Mouse (Mus musculus) CD4-positive, CD25-positive, alpha-beta regulatory T cell, adult 4 months (primary cell): ENCODE results near the gene Hdac10. TPM values are rescaled to one million over a fixed set of nuclear protein-coding genes. Genes with fewer than 3 reads are reported as not detected.

Source experiments
- ATAC-seq: one replicate; pipeline ENCODE4 v1.8.0; 2017
- polyA plus RNA-seq, 2 experiments: library from polyadenylated mRNA; unstranded; fragments of 100-300 nt; shearing (Covaris generic); gene quantifications; one replicate each; pipeline ENCODE4 v1.2.1; 2017

Gene Hdac10
- polyA plus RNA-seq, result 10 to 100 TPM; 34.9 to 63.5 TPM

DNA sequence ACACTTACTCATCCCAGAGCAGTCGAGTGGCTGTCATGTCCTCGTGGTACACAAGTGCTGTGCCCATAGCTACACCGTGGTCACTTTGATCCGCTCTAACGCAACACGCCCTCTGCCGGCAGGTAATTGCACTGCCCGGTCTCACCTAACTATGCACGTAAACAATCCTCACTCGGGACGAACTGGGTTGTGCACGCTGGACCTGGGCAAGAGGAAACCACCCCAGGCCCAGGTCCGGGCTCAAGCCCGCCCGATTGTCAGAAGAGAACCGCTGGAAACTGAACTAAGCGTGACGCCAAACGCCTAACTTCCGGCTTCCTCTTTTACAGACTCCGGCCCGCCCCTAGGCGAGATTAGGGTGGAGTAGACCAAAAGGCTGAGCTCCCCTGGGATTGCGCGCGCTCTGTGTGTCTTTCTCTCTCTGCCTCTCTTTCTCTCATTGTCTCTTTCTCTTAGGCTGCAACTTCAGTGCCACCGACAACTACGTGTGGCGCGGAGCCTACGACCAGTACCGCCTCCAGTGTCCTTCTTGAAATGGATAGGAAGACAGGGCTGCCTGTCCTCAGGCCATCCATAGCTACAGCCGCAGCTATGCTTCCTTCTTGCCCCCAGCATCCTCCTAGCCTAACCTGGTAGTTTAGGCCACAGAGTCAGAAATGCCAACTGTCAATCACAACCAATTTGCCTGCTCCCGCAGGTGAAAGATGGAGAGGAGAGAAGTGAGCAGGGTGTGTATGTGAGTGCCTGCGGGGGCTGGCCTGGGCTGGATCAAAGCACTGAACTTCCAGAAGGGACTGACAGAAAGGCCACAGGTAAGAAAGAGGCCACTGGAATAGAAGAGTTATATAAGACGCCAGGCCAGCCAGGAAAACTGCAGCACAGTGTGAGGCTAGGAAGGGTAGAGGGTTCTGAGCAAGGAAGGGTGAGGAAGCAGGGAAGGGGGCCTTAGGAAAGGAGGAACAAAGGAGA is at the start of gene Hdac10:
TSS of gene Hdac10 (minus strand) at position 319 of the 969 bp plus-strand sequence.
- ATAC-seq, result peak; percentile 83

DNA sequence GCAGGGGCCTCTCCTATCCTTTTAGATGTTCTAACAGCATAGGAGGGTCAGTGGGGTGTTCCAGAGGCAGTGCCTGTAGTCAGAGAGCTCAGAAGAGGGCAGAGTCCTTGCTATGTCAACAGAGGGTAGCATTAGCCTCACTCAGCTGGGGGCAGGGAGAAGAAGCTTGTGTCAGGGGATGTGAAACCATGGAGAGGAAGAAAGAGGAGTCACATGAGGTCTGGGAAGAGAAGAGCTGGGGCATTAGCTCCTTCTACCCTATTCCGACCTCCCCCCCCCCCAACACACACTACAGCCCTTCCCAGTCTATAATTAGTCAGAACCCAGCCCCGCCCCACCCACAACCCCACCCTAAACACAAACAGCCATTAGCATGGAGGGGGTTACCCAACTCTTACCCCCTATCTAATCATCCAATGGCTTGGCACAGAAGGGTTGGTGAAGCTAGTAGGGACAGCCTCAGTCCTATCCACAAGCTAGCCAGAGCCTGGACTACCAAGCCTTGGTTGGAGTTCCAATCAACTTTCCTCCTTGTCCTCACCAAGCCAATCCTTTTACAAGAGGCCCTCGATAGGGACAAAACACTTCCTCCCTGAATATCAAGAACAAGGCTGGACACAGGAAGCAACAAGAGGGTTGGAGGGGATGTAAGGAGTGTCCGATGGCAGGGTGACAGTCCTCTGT is 49.2 kb upstream of the Hdac10 start:
- no peak for ATAC-seq

DNA sequence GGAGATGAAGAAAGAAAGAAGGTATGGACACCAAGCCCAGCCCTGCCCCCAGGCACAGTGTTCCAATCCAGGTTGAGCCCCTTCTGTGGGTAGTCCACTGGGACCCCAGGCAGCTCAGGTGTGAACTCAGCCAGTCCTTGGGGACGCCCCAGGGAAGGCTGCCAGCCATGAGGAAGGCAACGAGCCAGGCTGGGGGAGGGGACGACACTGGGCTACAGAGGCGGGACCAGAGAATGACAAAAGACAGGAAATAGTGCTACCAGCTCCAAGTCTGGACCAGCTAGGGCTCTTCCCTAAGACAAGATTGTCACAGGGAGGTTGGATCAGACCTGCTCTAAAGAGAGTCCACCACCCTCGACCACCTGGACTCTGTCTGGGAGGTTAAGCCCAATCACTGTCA is 48.6 kb upstream of the Hdac10 start:
- no peak for ATAC-seq

DNA sequence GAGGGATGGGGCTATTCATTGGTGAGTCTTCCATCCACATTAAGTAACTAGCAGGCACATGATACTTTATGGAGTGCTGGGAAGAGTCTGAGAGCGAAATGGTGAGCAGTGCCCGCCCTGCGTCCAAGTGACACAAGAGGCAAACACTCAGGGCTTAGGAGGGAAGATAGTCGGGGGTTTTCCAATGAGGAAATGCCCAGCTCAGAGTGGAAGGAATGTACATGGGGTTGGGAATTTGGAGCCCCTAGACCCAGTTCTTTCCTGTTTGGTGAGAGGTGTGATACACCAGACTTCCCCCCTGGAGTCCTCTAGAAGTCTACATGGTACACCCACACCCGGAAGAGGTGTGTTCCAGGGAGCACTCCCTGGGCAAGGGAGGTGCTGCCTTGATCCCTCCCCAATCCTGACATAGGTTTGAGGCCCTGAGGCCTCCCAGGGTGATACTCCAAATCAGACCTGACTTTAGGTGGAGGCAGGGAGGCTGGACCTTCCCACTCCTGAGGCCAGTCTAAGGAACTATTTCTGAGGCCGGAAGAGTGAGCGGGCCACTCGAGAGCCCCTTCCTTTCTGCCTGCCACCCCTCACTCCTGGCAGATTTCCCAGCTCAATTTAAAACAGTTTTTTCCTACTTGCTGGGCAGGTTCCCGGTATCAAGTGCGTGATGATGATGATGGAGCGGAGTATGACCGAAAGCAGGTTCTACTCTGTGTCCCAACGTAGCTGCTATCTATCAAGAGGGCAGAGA is 47.1 kb upstream of the Hdac10 start:
- no peak for ATAC-seq

DNA sequence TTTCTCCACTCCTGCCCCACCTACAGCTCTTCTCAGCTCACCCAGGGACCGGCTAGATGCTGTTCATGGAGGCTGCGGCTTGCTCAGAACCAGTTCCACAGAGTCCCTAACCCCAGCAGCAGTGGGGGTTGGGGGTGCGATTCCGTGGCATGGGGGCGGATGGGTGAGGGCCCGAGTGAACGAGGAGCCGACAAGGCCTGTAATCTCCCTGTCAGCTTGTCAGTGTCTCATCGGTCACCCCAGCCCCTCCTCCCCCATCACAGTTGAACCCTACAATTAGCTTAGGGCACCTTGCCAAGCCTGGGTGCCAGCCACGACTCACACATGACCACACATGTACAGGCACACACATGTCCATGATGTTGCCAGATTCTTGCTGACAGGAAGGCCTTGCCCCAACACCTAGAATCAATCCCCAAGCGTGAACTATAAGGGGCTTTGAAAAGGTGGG is 46.4 kb upstream of the Hdac10 start:
- ATAC-seq, result no peak

DNA sequence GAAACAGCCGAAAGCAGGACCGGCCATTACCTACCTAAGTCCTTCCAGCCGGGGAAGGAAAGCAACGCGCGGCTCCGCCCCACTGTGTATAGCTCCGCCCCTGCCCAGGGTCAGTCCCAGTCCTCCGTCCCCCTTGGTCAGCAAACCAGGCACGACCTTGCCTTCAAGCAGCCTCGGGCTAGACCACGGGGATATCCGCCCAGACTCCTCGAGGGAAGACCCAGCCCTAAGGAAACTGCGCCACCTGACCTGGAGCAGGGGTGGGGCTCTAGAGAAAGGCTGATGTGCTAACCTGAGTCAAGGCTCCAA is 45.4 kb upstream of the Hdac10 start:
- ATAC-seq, result no peak

DNA sequence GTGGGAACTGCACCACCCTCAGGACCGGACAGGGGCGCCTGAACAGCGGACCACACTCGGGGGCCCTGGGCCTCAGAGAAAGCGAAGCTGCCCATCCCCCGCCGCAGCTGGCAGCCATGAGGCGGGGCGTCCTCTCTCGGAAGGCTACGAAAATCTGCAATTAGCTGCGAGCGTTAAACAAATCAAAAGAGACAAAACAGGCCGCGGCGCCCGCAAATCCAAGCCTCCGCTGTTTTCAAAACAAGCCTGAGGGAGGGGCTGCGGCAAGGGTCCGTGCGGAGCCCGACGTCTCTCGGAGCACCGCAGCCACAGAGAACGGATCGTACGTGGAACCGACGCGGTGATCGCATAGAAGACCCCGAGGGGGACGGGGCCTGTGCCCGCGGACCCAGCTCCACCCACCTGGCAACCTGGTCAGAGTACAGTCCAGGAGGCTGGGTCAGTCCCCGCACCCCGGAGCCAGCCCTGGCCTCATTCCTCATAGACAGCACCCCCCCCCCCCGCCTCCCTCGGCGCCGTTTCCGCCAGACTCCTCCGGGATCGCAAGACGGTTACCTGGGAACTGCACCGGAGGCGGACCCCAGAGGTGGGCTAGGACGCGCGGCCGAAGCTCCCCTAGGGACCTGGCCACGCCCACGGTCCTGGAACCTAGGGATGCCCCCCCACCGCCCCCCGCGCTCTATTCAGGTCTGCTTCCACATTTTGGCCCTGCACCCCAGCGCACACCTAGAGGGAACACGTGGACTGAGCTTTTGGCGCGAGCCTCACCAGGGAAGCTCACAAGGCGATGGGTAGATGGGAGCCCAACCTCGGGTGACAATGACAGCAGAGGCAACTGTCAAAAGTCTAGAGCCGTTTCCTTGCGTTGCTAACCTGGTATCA is 44.8 kb upstream of the Hdac10 start:
- ATAC-seq, result peak; percentile 70

DNA sequence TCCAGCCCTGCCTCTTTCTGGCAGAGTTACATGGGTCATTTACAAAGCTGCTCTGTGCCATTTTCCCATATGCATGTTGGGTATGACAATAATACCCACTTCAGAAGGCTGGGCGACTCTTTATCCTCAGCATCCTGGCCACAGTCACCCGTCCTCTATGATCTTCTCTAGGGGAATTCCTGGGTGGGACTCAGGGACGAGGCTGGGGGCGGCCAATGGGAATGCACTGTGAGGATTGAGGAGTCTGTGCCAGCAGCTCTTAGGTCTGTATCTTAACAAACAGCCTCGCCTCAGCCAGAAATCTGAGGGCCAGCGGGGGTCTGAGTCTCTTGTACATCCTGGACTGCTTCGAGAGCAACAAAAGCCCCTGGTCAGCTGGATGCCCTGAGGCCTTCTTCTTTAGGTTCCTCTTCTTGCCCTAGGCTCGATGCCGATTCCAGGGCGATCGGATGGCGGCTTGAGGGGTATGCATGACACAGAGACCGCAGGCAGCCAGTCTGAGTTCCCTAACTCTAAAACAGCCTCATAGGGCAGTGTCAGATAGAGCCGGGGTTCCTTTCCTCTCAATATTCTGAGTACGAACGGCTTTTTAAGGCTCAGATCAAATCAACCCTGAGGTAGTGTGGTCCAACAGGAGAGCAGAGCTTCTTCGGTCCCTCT is 43.9 kb upstream of the Hdac10 start:
- peak; percentile 18 for ATAC-seq

DNA sequence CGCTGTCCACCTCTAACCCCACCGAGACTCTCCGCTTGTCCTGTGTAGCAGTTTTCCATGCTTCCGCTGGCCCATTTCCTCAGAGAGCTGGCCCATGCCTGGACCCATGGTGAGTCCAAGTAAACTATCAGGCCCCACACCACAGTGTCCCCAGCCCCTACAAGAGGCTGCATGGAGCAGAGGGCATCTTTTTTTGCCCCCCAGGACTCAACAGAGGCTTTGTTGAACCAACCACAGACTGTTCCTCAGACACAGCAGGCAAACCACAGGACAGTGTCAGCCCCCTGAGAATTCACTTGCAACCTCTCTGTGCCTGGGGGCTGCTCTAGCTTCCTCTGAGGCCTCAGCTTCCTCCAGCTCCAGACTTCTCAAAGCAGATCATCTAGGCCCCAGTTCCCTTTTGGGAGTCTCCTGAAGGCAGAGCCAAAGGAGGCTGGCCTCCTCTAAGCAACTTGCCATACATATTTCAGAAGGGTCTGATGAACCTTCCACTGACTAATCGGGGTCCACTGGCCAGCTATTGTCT is 43.1 kb upstream of the Hdac10 start:
- no peak for ATAC-seq

DNA sequence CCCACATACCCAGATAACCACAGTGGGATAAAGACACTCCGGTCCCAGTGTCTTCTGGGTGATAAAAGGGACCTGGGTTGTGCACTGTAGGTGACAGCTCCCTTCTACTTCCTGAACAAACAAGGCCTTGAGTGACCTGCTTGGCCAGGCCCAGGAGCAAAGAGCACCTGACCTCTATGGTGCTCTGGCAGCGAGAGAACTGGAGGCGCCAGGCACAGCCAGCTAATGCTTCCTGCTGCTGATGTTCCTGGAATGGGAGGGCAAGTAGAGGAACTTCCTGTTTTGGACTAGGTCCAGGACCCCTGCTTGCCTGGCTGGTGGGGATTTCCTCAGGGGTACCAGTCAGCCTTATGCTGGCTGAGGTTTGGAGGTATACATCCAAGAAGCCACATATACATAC is 41.6 kb upstream of the Hdac10 start:
- ATAC-seq, result no peak

DNA sequence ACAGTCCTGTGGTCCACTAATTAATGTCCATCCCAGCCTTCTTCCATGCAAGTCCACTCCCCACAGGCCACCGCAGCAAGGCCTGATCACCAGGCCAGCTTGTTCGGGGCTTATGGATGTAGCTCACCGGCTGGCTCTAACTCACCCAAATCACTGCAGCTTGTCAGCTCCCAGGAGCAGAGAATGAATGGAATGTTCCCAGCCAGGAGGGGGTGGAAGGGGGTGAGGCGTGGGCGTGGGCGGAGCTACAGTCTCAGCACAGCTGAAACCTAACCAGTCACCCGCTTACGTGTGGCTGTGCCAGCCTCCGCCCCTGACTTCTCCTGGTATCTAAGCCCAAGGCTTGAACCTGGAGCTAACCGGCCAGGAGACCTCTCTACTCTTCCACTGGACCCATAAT is 40.9 kb upstream of the Hdac10 start:
- ATAC-seq, result no peak

DNA sequence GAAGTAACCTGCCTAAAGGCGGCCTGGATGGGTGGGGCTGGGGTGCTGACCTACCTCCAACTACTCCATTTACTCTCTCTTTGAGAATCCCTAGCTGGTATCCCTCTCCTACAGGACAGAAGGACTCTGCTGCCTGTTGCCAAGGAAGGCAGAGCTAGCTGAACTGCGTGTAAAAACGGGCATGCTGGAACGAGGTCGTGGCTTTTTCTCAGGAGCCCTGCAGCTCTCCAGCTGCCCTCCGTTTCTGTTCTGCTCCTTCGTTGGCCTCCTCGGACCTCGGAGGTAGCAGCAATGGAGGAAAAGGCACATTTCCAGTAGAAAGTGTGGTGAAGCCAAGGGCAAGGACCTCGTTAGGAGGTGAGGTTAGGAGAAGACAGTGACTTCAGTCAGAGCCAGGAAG is 40.4 kb upstream of the Hdac10 start:
- ATAC-seq, result no peak

DNA sequence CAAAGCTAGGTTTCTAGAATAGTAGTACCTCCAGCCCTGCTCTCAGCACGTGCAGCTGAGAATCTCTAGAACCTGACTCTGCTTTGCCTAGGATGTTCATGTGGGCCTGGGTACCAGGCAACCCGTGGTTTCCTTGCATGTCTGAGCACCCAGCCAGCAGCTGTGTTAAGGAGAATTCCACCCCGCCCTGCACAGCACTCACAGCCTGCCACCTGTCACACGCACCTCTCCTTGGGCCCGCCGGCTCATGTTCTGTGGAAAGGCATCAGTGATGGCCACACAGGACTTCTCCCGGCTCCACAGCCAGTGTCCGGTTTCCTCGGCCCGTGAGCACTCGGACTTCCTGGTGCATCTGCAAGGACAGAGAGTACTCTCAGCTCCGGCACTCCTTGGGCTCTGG is 37.0 kb upstream of the Hdac10 start:
- no peak for ATAC-seq

DNA sequence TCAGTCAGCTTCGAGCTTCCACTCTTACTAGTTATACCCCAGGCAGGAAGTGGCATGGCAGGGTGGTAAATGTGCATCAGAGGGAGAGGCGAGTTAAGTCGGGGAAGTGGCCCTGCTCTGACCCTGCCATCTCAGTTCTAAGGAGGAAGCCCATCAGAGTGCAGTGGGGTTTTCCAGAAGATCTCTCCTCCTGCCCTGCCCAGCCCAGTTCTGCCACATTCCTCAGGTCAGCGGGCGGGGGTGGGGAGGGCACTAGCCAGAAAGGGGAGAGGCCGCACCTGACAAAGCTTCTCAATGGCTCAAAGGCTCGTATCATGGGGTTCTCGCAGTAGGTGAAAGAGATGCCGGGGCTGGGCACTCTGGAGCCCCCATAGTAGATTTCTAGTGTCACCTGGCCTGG is 32.9 kb upstream of the Hdac10 start:
- no peak for ATAC-seq

DNA sequence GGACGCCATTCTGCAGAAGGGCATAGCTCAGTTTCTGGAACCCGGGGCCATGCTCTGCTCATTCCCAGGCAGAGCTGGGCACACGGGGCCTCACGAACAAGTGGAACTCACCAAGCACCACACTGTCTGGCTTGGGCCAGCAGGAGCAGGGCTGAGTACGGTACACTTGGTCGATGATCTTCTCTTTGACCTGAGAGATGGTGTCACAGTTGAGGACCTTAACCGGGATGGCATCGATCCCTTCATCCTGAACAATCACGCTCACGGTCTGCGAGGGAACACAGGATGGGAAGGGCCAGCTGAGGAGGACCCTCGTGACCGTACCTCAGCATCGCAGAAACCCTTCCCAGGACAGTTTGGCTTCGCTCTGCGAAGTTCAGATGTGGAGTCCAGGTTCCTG is 30.0 kb upstream of the Hdac10 start:
- no peak for ATAC-seq

DNA sequence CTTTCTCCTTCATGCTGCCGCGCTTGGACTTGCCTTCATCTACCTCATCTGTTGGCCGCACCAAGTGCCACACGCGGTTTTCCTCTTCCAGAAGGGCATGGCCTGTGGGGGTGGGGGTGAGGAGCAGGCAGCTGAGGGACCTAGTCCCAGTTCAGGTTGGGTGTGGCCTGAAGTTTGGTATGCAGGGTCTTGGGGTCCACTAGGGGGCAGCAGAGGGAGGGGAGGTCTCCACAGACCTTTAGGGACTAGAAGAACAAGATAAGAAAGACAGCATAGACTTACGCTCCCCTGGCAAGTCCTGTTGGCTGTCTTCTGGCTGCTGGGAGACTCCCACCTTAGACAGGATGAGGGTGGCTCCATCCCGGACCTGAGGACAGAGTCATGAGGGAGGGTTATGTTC is 29.5 kb upstream of the Hdac10 start:
- ATAC-seq, result peak; percentile 83

DNA sequence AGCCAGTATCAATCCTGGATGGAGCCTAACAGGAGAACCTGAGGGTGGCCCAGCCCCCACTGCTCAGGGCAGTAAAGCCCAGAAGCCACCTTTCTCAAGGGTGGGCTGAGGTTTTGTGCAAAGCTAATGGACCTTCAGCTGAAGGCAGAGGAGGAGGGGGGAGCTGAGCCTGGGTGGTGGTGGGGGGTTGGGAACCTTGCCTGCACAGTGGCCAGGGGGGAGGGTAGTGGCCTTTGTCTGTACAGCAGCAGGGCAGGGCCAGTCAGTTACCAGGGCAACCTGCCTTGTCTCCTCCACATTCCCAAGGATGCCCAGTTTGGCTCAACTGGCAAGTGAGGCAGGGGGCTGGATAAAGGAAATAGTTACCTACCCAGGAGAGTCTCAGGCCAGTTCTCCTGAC is 23.8 kb upstream of the Hdac10 start:
- no peak for ATAC-seq

DNA sequence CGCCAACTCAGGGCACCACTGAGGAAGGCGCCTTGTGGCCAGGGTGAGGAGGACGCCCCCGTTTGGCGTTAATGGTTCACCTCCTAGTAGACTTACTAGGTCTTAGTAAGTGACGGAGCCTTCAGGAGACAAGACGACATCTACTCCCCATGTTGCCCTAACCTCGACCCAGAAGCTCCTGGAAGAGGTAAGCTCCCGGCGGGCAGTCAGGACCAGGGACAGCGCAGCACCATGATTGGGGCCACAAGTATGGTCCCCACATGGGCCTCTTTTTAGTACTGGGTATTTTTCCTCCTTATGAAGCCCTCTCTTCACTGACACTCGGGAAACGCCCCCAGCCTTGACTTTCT is 21.5 kb upstream of the Hdac10 start:
- no peak for ATAC-seq

DNA sequence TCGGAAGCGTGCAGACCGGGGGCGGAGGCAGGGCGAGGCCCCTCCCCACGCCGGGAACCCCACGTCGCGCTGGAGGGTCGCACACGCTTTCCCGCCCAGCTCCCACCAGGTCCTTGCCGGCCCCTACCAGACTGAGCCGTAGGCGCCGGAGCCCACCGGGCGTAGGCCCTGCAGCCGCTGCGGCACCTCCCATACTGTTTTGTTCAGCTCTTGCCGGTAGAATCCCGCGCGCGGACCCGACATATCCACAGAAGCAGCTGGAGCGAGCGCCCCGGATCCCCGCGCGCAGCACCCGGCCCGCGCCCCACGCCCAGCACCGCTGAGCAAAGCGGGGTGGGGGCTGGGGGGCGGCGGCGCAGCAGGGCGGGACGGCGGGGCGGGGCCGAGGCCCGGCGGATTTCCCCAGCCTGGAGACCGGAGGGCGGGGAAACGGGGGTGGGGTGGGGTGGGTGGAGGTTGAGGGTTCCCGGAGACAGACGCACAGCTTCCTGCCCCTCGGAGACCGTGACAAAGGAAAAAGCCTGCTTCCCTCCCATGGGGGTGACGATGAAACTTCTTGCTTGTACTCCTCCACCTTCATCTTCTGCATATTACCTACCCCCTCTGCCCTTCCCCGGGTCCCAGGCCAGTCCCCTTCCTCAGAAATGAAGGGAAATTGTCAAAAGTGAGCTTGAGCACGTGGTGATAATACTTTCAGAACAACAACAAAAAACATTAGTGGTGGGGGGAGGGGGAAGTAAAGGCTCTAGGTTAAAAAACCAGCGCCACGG is 21.0 kb upstream of the Hdac10 start, which contains the start of gene Mapk11:
TSS of gene Mapk11 (minus strand) at position 358 of the 770 bp plus-strand sequence.
- ATAC-seq, result peak; percentile 70

DNA sequence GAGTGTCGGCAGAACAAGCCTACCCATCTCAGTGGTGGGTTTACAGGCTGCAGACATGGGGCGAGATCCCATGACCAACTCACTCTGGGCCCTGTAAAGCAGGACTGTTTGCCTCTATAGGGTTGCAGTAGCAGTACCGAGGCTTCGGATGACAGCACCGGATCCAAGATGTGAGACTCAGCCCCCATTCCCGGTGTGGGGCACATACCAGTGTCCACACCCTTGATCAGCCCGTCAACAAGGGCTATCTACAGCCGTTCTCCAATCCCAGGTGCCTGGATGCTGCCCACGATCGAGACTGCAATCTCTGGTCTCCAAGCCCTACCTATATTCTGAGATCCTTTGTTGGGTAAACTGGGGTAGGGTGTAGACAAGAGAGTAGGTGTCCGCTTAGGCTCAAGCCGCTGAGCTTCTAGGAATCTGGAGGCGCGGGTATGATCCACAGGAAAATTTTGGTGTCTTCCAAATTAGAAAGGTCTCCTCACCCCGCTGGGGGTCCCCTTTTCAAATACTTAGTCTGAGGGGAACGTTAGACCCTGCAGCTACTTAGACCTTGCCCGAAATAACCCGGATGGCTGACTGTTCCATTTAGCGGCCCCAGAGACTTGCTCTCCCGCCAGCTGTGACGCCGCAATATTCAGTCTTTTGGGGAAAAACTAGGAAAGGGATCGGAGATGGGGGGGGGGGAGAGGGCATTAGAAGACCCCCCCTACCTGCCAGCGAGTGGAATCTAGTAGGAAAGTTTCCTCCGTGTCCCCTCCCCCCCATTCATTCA is 20.2 kb upstream of the Hdac10 start:
- no peak for ATAC-seq
